Mouse (Mus musculus): ENCODE results near the gene Hmga2. TPM values are rescaled to one million over a fixed set of nuclear protein-coding genes. Genes with fewer than 3 reads are reported as not detected.

Hmga2 gene
- polyA plus RNA-seq, 1 experiment from 2014 or later = 160 TPM

DNA sequence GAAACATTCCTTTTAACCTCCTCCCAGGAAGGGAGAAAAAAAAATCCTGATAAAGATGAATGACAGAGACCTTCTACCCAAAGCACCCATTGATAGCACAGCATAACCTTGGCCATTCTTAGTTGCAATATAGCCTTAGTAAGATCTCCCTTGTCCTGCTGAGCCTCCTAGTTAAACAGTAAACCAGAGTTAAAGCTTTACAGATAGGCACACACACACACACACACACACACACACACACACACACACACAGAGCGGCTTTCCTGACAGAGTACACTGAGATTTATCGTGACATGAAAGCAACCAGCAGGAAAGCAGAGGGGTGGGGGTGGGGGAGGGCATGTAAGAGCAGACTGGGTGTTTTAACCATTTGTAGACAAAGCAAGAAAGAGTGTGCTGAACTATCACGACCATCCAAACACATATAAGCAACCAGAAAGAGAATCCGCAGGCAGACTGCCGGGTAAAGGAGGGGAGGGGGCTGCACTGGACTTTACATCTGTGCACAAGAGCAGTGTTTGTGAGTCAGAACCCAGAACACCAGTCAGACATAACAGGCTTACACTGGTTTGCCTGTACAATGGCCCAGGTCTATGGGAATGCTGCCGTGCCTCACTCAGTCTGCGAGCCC lies 58.7 kb downstream of the Hmga2 start:
- 6% methylated on average over 7 of the region's 7 CpGs for WGBS
- H3K4me1 ChIP-seq = peaks cover 85% of the 10 kb centered on the region
- H3K27me3 ChIP-seq (ENCODE audit: low read depth, poor library complexity, severe bottlenecking) = no peaks in the 10 kb centered on the region
- peak overlapping the region; percentile 83 for H3K27ac ChIP-seq
- peak; percentile 71 for DNase-seq (ENCODE audit: low spot score)
- no peaks in the 10 kb centered on the region for H3K9me3 ChIP-seq (replicated peaks)
- H3K4me3 ChIP-seq = peak overlapping the region; percentile 20; the same call in 1 of the 2 replicates
- peaks cover 62% of the 10 kb centered on the region for H3K36me3 ChIP-seq

- Histone ChIP-seq H3K27me3 (ENCODE audit: low read depth, poor library complexity, severe bottlenecking) (no peaks in the 10 kb centered on the region), H3K4me1 (peaks cover 80% of the 10 kb centered on the region), H3K9me3 (replicated peaks) (no peaks in the 10 kb centered on the region), H3K27ac (peak overlapping the region; percentile 83), H3K36me3 (peaks cover 62% of the 10 kb centered on the region), H3K4me3 (no peak overlapping the region)
- no peak for DNase-seq (ENCODE audit: low spot score)
- WGBS = 29% methylated on average over 5 of the region's 5 CpGs
Observed at GRCm38 (mm10) chr10:120417116-120417487, 59.2 kb downstream of the Hmga2 start.

DNA sequence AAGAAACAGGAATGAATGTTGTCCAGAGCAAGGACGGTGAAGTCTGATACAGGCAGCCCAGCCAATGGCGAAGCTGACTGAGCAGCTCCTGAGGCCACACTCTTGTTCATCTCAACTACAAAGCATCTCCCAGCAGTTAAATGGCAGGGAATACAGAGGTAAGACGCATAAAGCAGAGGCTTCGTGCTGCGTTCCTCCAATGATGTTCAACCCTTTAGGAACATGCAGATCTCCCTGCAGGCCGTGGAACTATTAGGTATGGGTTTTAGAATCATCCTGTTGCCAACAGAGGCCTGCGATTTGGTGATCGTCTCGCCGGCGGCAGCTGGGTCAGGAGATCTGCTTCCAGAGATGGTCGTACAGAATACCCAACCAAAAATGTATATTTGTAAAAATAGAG lies 59.6 kb downstream of the Hmga2 start:
- H3K4me3 ChIP-seq = no peak overlapping the region

GRCm38 (mm10) chr10:120412215-120412614 lies 64.1 kb downstream of the Hmga2 start:
- Histone ChIP-seq H3K4me1 (peaks cover 63% of the 10 kb centered on the region), H3K27ac (no peak overlapping the region), H3K36me3 (peaks cover 83% of the 10 kb centered on the region), H3K27me3 (ENCODE audit: low read depth, poor library complexity, severe bottlenecking) (no peaks in the 10 kb centered on the region), H3K9me3 (replicated peaks) (no peaks in the 10 kb centered on the region), H3K4me3 (no peak overlapping the region)
- 78% methylated on average over 5 of the region's 5 CpGs for WGBS
- no peak for DNase-seq (ENCODE audit: low spot score)

More for the DNA sequence above, 59.6 kb downstream of the Hmga2 start:
- H3K9me3 ChIP-seq (replicated peaks) = no peaks in the 10 kb centered on the region
- DNase-seq (ENCODE audit: low spot score) = no peak
- WGBS = 85% methylated on average over 12 of the region's 12 CpGs
- H3K27ac ChIP-seq = peak overlapping the region; percentile 83; the same call in 1 of the 2 replicates
- peaks cover 65% of the 10 kb centered on the region for H3K36me3 ChIP-seq
- H3K27me3 ChIP-seq (ENCODE audit: low read depth, poor library complexity, severe bottlenecking) = no peaks in the 10 kb centered on the region
- H3K4me1 ChIP-seq = peaks cover 77% of the 10 kb centered on the region

DNA sequence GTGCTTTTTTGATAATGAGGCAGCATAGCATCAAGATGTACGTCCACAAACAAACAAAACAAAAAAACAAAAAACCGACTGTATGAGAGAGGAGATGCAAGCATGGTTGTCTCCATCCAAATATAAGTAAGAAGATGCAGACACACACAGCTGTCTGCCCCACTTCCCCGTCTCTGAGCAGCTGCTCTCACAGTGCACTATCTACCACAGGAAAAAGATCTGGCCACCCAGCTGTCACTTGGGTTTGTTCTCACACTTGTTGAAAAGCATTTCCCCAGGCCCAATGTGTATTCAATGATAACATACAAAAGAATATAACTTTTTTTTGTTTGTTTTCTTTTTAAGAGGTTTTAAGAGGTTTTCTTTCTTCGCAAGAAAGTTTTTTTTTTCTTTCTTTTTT lies 65.3 kb downstream of the Hmga2 start:
- Histone ChIP-seq H3K36me3 (peaks cover 80% of the 10 kb centered on the region), H3K27me3 (ENCODE audit: low read depth, poor library complexity, severe bottlenecking) (no peaks in the 10 kb centered on the region), H3K4me1 (peaks cover 64% of the 10 kb centered on the region), H3K4me3 (no peak overlapping the region), H3K9me3 (replicated peaks) (no peaks in the 10 kb centered on the region), H3K27ac (no peak overlapping the region)
- WGBS = 84% methylated on average over 4 of the region's 4 CpGs
- DNase-seq (ENCODE audit: low spot score) = no peak

DNA sequence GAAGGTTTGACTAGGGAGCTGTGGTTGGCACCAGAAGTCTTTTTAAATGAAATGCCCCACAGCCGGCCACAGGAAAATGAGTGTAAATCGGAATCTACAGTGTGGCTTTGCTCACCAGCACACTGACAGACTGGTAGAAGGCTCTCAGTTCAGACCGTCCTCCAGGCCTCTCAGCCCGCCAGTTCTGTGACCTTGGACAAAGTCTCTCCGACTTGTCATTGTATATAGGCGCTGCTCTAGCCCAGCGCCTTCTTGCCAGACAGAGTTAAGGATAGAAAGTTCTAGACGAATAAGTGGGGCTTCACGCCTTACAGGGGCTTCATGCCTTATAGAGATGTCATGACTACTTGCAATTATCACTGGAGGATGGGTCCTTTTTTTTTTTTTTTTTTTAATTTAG lies 67.1 kb downstream of the Hmga2 start:
- Histone ChIP-seq H3K4me3 (no peak overlapping the region), H3K27ac (no peak overlapping the region), H3K4me1 (peaks cover 67% of the 10 kb centered on the region), H3K9me3 (replicated peaks) (no peaks in the 10 kb centered on the region), H3K27me3 (ENCODE audit: low read depth, poor library complexity, severe bottlenecking) (no peaks in the 10 kb centered on the region), H3K36me3 (peaks cover 79% of the 10 kb centered on the region)
- WGBS = 89% methylated on average over 9 of the region's 9 CpGs
- no peak for DNase-seq (ENCODE audit: low spot score)

DNA sequence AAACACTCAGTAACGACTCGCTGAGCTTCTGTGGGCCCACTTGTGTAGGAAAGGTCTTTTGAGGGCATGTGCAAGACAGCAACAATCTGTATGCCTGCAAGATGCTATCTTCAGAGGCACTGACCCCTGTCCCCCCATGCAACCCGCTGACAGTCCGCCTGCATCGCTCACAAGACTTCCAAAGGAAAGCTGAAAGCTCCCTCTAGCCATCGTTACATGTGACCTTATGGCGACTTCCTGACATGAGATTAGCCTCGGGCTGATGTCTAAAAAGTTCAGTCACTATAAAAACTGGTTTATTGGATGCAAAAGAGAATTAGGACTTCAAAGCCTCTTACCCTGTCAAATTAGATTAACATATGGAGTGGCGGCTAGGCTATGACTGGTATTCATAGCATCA lies 69.0 kb downstream of the Hmga2 start:
- 21% methylated on average over 9 of the region's 9 CpGs for WGBS

DNA sequence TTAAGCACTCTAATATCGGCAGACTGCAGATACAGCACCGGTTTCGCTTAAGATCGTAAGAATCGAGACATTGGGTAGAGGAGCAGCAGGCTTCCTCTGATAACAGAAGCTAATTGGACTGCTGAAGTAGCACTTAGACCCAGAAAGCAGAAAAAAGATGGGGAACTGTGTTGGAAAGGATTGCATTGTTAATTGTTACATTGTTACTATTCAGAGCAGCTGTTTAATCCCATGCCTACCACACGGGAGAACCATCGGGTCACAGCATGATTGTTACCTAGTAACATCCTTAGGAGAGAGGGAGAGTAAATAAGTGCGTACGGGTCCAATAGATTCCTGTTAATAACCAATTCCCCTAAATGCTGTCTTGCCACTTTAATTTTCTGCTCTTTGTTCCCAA lies 70.2 kb downstream of the Hmga2 start:
- H3K27ac ChIP-seq = no peak overlapping the region
- H3K4me1 ChIP-seq = peaks cover 76% of the 10 kb centered on the region

More for the DNA sequence above, 69.0 kb downstream of the Hmga2 start:
- DNase-seq (ENCODE audit: low spot score) = no peak
- Histone ChIP-seq H3K27me3 (ENCODE audit: low read depth, poor library complexity, severe bottlenecking) (no peaks in the 10 kb centered on the region), H3K4me1 (peaks cover 70% of the 10 kb centered on the region), H3K36me3 (peaks cover 79% of the 10 kb centered on the region), H3K9me3 (replicated peaks) (no peaks in the 10 kb centered on the region), H3K4me3 (no peak overlapping the region), H3K27ac (no peak overlapping the region)

GRCm38 (mm10) chr10:120405322-120405721 lies 70.9 kb downstream of the Hmga2 start:
- 87% methylated on average over 4 of the region's 4 CpGs for WGBS
- Histone ChIP-seq H3K4me1 (peaks cover 81% of the 10 kb centered on the region), H3K4me3 (no peak overlapping the region), H3K27ac (no peak overlapping the region), H3K9me3 (replicated peaks) (no peaks in the 10 kb centered on the region), H3K36me3 (peaks cover 74% of the 10 kb centered on the region), H3K27me3 (ENCODE audit: low read depth, poor library complexity, severe bottlenecking) (no peaks in the 10 kb centered on the region)
- DNase-seq (ENCODE audit: low spot score) = no peak

More for the DNA sequence above, 70.2 kb downstream of the Hmga2 start:
- H3K4me3 ChIP-seq = no peak overlapping the region
- no peaks in the 10 kb centered on the region for H3K9me3 ChIP-seq (replicated peaks)
- 91% methylated on average over 9 of the region's 9 CpGs for WGBS
- no peak for DNase-seq (ENCODE audit: low spot score)
- no peaks in the 10 kb centered on the region for H3K27me3 ChIP-seq (ENCODE audit: low read depth, poor library complexity, severe bottlenecking)
- peaks cover 77% of the 10 kb centered on the region for H3K36me3 ChIP-seq

DNA sequence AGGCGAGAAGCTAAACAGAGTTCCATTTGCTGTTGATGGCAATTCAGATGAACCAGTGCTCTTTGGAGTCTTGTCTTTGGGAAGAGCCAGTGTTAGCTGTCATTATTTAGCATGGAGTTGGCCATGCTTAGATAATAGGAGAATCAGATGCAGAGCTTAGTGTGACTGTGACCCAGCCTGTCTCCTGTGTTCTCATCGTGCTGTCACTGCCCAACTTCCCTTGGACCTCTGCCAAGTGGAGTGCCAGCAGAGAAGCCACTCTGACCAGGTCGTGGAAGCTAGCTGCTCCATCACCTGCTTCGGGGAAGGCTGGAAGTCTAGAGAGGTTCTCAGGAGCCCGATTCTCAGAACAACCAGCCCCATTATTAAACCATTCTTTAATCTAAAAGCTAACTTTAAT lies 73.3 kb downstream of the Hmga2 start:
- Histone ChIP-seq H3K36me3 (peaks cover 73% of the 10 kb centered on the region), H3K9me3 (replicated peaks) (no peaks in the 10 kb centered on the region), H3K27ac (no peak overlapping the region), H3K27me3 (ENCODE audit: low read depth, poor library complexity, severe bottlenecking) (no peaks in the 10 kb centered on the region), H3K4me1 (peaks cover 87% of the 10 kb centered on the region), H3K4me3 (no peak overlapping the region)
- WGBS = 91% methylated on average over 5 of the region's 5 CpGs
- DNase-seq (ENCODE audit: low spot score) = no peak

DNA sequence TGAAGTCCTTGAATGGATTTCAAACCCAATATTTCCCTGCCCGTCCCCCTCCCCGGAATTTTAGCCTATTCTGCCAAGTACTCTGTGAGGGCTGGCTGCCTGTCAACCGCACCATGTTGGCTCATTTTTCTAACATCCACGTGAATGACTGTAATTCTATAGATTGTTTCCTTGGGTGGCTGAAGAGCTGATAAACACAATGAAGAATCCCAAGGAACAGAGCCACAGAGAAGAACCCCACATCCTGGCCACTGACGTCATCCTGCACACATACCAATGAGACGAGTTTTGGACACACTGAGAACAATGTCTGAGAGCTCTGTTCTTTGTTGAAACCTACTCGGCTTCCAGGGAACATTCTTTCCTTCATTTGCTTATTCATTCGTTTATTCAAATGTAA lies 74.5 kb downstream of the Hmga2 start:
- 81% methylated on average over 8 of the region's 8 CpGs for WGBS
- peaks cover 87% of the 10 kb centered on the region for H3K4me1 ChIP-seq
- no peaks in the 10 kb centered on the region for H3K9me3 ChIP-seq (replicated peaks)
- no peak for DNase-seq (ENCODE audit: low spot score)
- no peak overlapping the region for H3K27ac ChIP-seq
- H3K27me3 ChIP-seq (ENCODE audit: low read depth, poor library complexity, severe bottlenecking) = no peaks in the 10 kb centered on the region
- peaks cover 80% of the 10 kb centered on the region for H3K36me3 ChIP-seq
- no peak overlapping the region for H3K4me3 ChIP-seq

GRCm38 (mm10) chr10:120399846-120400510 lies 76.3 kb downstream of the Hmga2 start:
- Histone ChIP-seq H3K9me3 (replicated peaks) (no peaks in the 10 kb centered on the region), H3K4me3 (0 out of 2 replicates have a peak overlapping the region, but pooled peaks have one; percentile 5), H3K27ac (peak overlapping the region; percentile 69), H3K4me1 (peaks cover 85% of the 10 kb centered on the region), H3K36me3 (peaks cover 76% of the 10 kb centered on the region), H3K27me3 (ENCODE audit: low read depth, poor library complexity, severe bottlenecking) (no peaks in the 10 kb centered on the region)
- 34% methylated on average over 9 of the region's 9 CpGs for WGBS
- no peak for DNase-seq (ENCODE audit: low spot score)

DNA sequence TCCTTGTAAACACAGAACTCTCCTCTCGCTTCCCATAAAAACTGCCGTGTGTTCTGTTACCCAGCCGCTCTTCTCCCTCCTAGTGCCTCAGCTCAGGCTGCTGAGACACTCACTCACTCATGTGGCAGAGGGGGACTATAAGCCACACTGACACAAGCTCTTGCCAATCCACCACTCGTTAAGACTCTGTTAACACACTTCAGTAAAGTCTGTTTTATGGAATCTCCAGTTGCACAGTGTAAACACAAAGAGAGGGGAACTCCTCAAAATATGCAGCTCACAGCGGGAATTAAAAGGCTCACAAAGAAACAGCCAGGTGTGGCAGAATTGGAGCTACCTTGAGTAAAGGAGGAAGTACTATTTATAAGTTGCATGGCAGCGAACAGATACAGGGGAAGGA lies 77.5 kb downstream of the Hmga2 start:
- DNase-seq (ENCODE audit: low spot score) = no peak

More for the DNA sequence above, 77.5 kb downstream of the Hmga2 start:
- no peaks in the 10 kb centered on the region for H3K9me3 ChIP-seq (replicated peaks)
- peaks cover 69% of the 10 kb centered on the region for H3K36me3 ChIP-seq
- H3K27ac ChIP-seq = peak overlapping the region; percentile 32; the same call in 1 of the 2 replicates
- H3K27me3 ChIP-seq (ENCODE audit: low read depth, poor library complexity, severe bottlenecking) = no peaks in the 10 kb centered on the region
- H3K4me1 ChIP-seq = peaks cover 87% of the 10 kb centered on the region
- no peak overlapping the region for H3K4me3 ChIP-seq
- 34% methylated on average over 6 of the region's 6 CpGs for WGBS

Measured in limb, embryonic 10.5 days (tissue).